Mouse (Mus musculus): ENCODE results near the gene Hfe.

- TF ChIP-seq CTCF (IDR thresholded peaks at IDR 0.05; ENCODE audit: low read depth) (no peak), EP300 (IDR thresholded peaks at IDR 0.05; ENCODE audit: low read depth) (no peak)
Observed at GRCm38 (mm10) chr13:23687181-23687580, 23.5 kb downstream of the Hfe start.

Measured in liver, embryonic 14.5 days (tissue).